Mouse (Mus musculus): ENCODE measurements around the gene Fibcd1.

- TF ChIP-seq MAX (IDR thresholded peaks at IDR 0.05): no peak
- no peak for TF ChIP-seq MYOD1 (IDR thresholded peaks at IDR 0.05; ENCODE audit: control insufficient read depth, insufficient read length, low read depth)
- TF ChIP-seq CTCF (IDR thresholded peaks at IDR 0.05; ENCODE audit: control insufficient read depth, insufficient read depth, insufficient read length): no peak
- no peak for TF ChIP-seq CEBPB (IDR thresholded peaks at IDR 0.05; ENCODE audit: low read depth)
- TF ChIP-seq MYOG (IDR thresholded peaks at IDR 0.05; ENCODE audit: control insufficient read depth, extremely low read depth, insufficient read length): no peak
- no peak for TF ChIP-seq USF1 (IDR thresholded peaks at IDR 0.05; ENCODE audit: low read depth)
Measured at GRCm38 (mm10) chr2:31868538-31869164, 22.8 kb upstream of the Fibcd1 start.
